Mouse (Mus musculus) gastrocnemius, adult 2 months (tissue): ENCODE results near the gene U90926. TPM values are rescaled to one million over a fixed set of nuclear protein-coding genes. Genes with fewer than 3 reads are reported as not detected.
A peak's percentile ranks its signal among the peaks of the same experiment; 100 is the strongest.
"Not testable (repeated sequence)": the region's sequence is repeated elsewhere in the genome, so short reads cannot be mapped to it uniquely, and the experiment has no call there.

ENCODE experiments used
- DNase-seq: peaks from one replicate; pipeline ENCODE4 v3.0.0; 2022
- H3K27ac ChIP-seq: fragments of 200-600 bp; 2 replicates; pipeline ENCODE4 v1.8.1; 2022; ENCODE audit warnings: mild to moderate bottlenecking
- H3K4me3 ChIP-seq: fragments of 200-600 bp; 2 replicates; pipeline ENCODE4 v1.8.1; 2022; ENCODE audit warnings: mild to moderate bottlenecking, moderate library complexity
- CTCF ChIP-seq: fragments of 200-600 bp; IDR thresholded peaks from 2 replicates; pipeline ENCODE4 v1.8.1; 2022; ENCODE audit warnings: antibody characterized with exemption, mild to moderate bottlenecking, moderate library complexity
- intact Hi-C: fragments of 180-260 bp; cut with DNase I; formaldehyde crosslinking; loops from one replicate; pipeline ENCODE4 v1.15.1; 2025
- total RNA-seq, 2 experiments: library from RNA; stranded (reverse); gene quantifications; 2 replicates each; pipeline ENCODE4 v1.2.3; 2021

The U90926 gene
- total RNA-seq, 2 experiments from 2014 or later, result not detected

DNA sequence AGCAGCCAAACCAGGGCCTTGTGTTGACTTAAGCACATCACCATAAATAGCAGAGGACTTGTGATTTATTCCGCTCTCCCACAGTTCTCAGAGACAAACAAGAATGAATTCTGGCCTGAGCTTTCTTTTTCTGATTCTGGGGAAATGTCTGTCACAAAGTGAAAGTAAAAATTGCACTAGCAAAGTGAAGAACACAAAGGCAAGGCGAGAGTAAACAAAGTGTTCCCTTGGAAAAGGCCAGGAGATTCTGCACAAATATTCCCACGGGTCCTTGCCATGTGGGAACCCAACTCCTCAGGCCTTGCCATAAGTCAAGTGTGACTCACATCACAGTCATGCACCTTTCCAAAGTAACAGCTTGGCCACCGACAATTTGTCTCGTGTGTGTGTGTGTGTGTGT, 9.5 kb downstream of the U90926 start:
- peak overlapping the region; percentile 73 for H3K27ac ChIP-seq
- DNase-seq, result peak; percentile 40

GRCm38 (mm10) chr5:92205184-92205583, 10.0 kb downstream of the U90926 start:
- Histone ChIP-seq H3K27ac (peak overlapping the region; percentile 73), H3K4me3 (peak overlapping the region; percentile 15; the same call in 1 of the 2 replicates)
- DNase-seq, result no peak
- intact Hi-C loops, result no loop called here
- no peak for TF ChIP-seq CTCF

More for the DNA sequence above, 9.5 kb downstream of the U90926 start:
- intact Hi-C loops, result no loop called here
- peak overlapping the region; percentile 15; the same call in 1 of the 2 replicates for H3K4me3 ChIP-seq
- no peak for TF ChIP-seq CTCF

- Histone ChIP-seq H3K4me3 (no peak overlapping the region), H3K27ac (0 out of 2 replicates have a peak overlapping the region, but pooled peaks have one; percentile 12)
- intact Hi-C loops, result no loop called here
- no peak for DNase-seq
- TF ChIP-seq CTCF, result no peak
Measured at GRCm38 (mm10) chr5:92204162-92205036, 10.8 kb downstream of the U90926 start.

DNA sequence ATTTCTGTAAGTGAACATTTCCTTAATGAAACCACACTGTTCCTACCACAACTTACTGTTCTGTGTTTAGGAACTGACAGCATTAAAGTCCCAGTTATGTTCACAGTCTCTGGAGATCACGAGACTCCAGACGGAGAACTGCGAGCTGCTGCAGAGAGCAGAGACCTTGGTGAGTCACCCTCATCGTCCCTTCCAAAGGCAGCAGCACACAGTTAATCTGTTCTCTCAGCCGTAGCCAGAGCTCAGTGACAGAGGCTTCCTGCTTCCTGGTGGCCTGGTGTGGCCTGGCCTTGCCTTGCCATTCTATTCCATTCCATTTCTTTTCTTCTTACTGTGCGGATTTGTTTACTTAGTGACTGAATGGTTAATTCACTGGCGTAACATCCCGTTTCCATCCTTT, 16.9 kb downstream of the U90926 start:
- no peak for TF ChIP-seq CTCF
- Histone ChIP-seq H3K27ac (no peak overlapping the region), H3K4me3 (no peak overlapping the region)
- no peak for DNase-seq
- intact Hi-C loops, result loop anchor here (5.0 kb wide), 1 partner anchor 39 kb away; no protein-coding TSS in a partner anchor

GRCm38 (mm10) chr5:92196895-92197811, 18.1 kb downstream of the U90926 start:
- no peak for DNase-seq
- H3K4me3 ChIP-seq, result no peak overlapping the region
- intact Hi-C loops, result loop anchor here (5.0 kb wide), 1 partner anchor 40 kb away; no protein-coding TSS in a partner anchor

DNA sequence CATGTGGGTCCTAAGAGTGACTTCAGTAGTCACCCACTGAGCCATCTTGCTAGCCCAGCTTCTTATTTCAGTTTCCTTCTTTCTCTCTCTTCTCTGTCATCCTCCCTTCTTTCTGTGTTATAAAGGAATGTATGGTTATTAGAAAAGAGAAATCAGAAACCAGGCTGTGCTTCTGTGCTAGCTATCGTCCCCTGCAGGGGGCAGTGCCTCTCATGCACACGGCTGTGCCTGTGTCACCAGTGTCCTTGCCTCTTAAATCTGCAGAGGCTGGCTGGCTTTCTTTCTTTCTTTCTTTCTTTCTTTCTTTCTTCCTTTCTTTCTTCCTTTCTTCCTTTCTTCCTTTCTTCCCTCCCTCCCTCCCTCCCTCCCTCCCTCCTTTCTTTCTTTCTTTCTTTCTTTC, 19.5 kb downstream of the U90926 start:
- not testable (repeated sequence) for H3K27ac ChIP-seq, H3K4me3 ChIP-seq
- DNase-seq, result peak; percentile 55
- intact Hi-C loops, result loop anchor here (5.0 kb wide), 1 partner anchor 42 kb away; no protein-coding TSS in a partner anchor
- TF ChIP-seq CTCF, result peak; percentile 68

More at GRCm38 (mm10) chr5:92196895-92197811, 18.1 kb downstream of the U90926 start:
- H3K27ac ChIP-seq, result no peak overlapping the region
- TF ChIP-seq CTCF, result no peak

GRCm38 (mm10) chr5:92188881-92189483, 26.2 kb downstream of the U90926 start:
- Histone ChIP-seq H3K4me3 (no peak overlapping the region), H3K27ac (no peak overlapping the region)
- no peak for TF ChIP-seq CTCF
- intact Hi-C loops, result no loop called here
- DNase-seq, result no peak

DNA sequence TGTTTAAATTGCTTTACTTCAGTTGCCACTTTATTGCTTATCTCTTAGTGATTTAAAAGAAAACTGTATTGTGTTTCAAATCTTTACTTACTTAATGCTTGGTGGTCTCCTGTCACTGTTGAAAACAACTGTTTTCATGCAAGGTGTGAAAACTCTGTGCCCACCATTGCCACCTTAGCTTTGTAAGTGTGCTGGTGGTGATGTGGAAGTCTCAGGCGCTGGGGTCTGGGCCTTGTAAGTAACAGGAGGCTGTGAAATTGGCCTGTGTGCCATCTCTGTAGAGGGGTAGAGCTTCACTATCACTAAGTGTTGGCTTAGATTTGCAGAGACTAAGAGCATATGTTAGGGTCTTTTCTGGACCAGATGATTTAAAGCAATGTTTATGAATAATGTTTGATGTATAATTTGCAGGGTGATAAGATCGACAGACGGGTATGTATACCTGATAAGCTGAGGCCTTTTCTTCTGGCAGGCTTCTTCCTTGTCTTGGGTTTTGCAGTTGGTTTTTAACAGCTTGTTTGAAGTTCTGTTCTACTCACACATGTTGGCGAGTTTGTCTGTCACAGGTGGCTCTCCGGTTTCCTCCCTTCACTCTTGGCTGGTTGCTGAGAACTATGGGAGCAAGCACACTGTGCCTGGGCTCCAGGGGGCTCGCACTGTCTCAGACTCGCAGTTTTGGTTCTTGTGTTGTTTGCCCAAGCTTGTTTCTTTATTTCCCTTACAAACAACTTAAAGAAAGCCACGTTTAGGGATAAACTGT, 32.0 kb downstream of the U90926 start:
- TF ChIP-seq CTCF, result no peak
- DNase-seq, result no peak
- intact Hi-C loops, result no loop called here
- Histone ChIP-seq H3K27ac (no peak overlapping the region), H3K4me3 (no peak overlapping the region)

DNA sequence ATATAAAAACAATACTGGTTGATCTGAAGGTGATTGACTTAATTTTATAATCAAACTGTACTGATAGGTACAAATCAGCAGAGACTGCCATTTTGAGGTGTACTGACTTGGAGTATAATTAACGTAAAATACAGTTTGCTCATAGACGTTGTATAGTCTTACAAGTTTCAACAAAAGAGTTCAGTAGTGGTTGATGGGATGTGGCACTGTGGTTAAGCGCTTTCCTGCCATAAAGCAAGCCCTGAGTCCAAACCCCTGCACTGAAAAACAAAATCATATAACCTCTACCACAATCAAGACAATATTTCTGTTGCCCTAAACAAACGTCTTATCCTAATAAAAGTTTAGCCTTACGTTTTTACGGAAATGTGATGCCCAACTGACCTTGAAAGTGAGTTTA, 49.2 kb downstream of the U90926 start:
- no peak overlapping the region for H3K27ac ChIP-seq
- intact Hi-C loops, result no loop called here
- H3K4me3 ChIP-seq, result no peak overlapping the region
- no peak for TF ChIP-seq CTCF
- no peak for DNase-seq

Other genes with a start within 250 kb of the U90926 start
- gene Odaph, start 227.9 kb downstream of the U90926 start, total RNA-seq, result not detected
- gene Cdkl2, start 171.5 kb downstream of the U90926 start, total RNA-seq, result 1 to 10 TPM; 3.9 to 5.1 TPM
- gene G3bp2, start 131.7 kb downstream of the U90926 start, total RNA-seq, result 10 to 100 TPM; 49.1 to 73.5 TPM
- gene Uso1, start 77.5 kb downstream of the U90926 start, total RNA-seq, result 10 to 100 TPM; 63.2 to 72.3 TPM
- not detected for gene Ppef2, start 40.9 kb upstream of the U90926 start, total RNA-seq
- gene Naaa, start 62.8 kb upstream of the U90926 start, total RNA-seq, result 1 to 10 TPM; 5.5 to 8.5 TPM
- gene Sdad1, start 95.1 kb upstream of the U90926 start, total RNA-seq, result 10 to 100 TPM; 15.5 to 17.7 TPM
- under 1 TPM; 0.10 to 0.45 TPM for gene Cxcl9, start 112.7 kb upstream of the U90926 start, total RNA-seq
- 100 to 1,000 TPM; 394 to 399 TPM for gene Art3, start 116.4 kb upstream of the U90926 start, total RNA-seq
- gene Cxcl10, start 133.5 kb upstream of the U90926 start, total RNA-seq, result not detected
- 10 to 100 TPM in 1 of 2 experiments, 1 to 10 TPM in 1; 8.9 to 12.5 TPM for gene Nup54, start 219.8 kb upstream of the U90926 start, total RNA-seq